Mouse (Mus musculus) testis, adult 2 months (tissue): ENCODE results near the gene Epha5. TPM values are rescaled to one million over a fixed set of nuclear protein-coding genes. Genes with fewer than 3 reads are reported as not detected.
A peak's percentile ranks its signal among the peaks of the same experiment; 100 is the strongest.

Experiments used
- H3K27ac ChIP-seq: fragments of 200-500 bp; 2 replicates; pipeline ENCODE4 v1.5.1; 2012; ENCODE audit warnings: low read depth, low read length; ENCODE audit not compliant: control insufficient read depth, insufficient read depth
- H3K27me3 ChIP-seq: fragments of 200-500 bp; 2 replicates; pipeline ENCODE4 v1.6.1; 2012; ENCODE audit warnings: mild to moderate bottlenecking, low read length, moderate library complexity; ENCODE audit not compliant: control insufficient read depth, insufficient read depth
- H3K36me3 ChIP-seq: fragments of 200-500 bp; 2 replicates; pipeline ENCODE4 v1.6.1; 2012; ENCODE audit warnings: mild to moderate bottlenecking, low read length; ENCODE audit not compliant: control insufficient read depth, insufficient read depth
- H3K4me1 ChIP-seq: fragments of 200-500 bp; 2 replicates; pipeline ENCODE4 v1.6.1; 2012; ENCODE audit warnings: low read length; ENCODE audit not compliant: control insufficient read depth, insufficient read depth
- H3K4me3 ChIP-seq: fragments of 200-500 bp; 2 replicates; pipeline ENCODE4 v1.5.1; 2012; ENCODE audit warnings: low read depth, mild to moderate bottlenecking, low read length, moderate library complexity, mixed read lengths; ENCODE audit not compliant: control insufficient read depth
- CTCF ChIP-seq: fragments of 200-500 bp; IDR thresholded peaks from 2 replicates; pipeline ENCODE4 v1.5.1; 2012; ENCODE audit warnings: low read depth, mild to moderate bottlenecking, inconsistent platforms, low read length, moderate library complexity; ENCODE audit not compliant: control insufficient read depth, insufficient read depth, insufficient replicate concordance
- POLR2A ChIP-seq: fragments of 200-500 bp; IDR thresholded peaks from 2 replicates; pipeline ENCODE4 v1.6.1; 2012; ENCODE audit warnings: low read depth, mild to moderate bottlenecking, inconsistent platforms, low read length, moderate library complexity; ENCODE audit not compliant: control insufficient read depth
- polyA plus RNA-seq: library from polyadenylated mRNA; depleted of rRNA; stranded (reverse); fragments of >200 nt; gene quantifications from 2 replicates; pipeline ENCODE4 v1.2.3, GENCODE M21; 2012; rRNA removed

Epha5 gene
- polyA plus RNA-seq: 0.02 and 0.04 TPM in 2 replicates

DNA sequence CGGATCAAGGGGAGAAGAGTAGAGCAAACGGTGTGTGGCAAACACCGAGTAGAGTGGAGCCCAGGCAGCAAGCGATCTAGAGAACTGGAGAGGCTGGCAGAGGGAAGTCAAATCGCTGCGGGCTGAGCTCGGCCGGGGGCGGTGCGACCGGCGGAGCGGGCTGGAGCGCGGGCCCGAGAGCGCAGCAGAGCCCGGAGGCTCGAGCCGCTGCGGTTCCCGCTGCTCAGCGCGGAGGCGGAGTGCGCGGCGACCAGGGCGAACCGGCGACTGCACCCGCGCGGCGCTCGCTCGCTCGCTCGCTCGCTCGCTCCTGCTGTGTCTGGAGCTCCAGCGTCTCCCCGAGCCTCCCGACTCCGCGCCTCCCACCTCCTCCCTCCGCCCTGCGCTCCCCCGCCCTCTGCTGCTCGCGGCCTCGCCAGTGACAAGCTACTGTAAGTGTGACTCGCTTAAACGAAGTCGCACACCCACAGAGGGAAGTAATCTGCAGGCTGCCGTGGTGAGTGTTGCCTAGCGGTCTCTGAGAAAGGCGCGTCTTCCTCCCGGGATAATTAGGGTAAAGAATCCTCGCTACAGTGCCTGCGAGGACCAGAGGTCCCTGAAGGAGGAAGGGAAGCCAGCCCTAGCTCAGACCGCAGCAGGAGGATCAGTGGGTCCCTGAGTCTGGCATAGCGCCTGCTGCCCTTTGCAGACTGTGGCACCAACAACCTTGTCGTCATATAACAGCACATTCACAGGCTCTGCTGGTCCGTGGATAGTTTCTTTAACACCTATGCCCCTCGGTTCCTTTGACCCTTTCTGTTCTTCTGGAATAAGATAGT lies at the start of gene Epha5:
Gene Epha5 (minus strand): TSS at position 321 of the 818 bp plus-strand sequence.
- Histone ChIP-seq H3K27ac (no peak within 1 kb of the TSS), H3K27me3 (no peaks in the 10 kb centered on the region; the same call in 1 of the 2 replicates), H3K4me1 (peaks cover 5% of the 10 kb centered on the region), H3K4me3 (peak within 1 kb of the TSS; percentile 68), H3K36me3 (no peaks in the 10 kb centered on the region)
- TF ChIP-seq CTCF (no peak), POLR2A (no peak)

DNA sequence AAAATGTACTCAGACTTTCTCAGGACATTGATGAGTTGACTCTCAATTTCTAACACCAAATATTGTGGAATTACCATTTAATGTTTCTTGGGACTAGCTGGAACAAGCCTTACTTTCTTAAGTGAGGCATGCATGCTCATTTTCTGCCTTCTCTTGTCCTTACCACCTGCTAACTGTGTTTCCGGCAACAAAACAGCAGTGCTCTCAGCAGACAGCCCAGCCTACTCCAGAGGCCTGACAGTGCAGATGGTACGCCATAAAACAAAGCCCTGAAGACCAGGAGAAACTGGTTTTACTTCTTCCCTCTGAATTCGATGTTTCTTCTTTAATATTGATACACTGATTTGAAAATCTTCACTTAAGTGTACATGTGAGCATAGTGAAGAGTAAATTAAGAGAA lies 39.0 kb upstream of the Epha5 start:
- no peak overlapping the region for H3K27ac ChIP-seq
- H3K4me3 ChIP-seq: no peak overlapping the region
- no peaks in the 10 kb centered on the region for H3K4me1 ChIP-seq
- TF ChIP-seq CTCF (no peak), POLR2A (no peak)
- H3K27me3 ChIP-seq: no peaks in the 10 kb centered on the region
- H3K36me3 ChIP-seq: no peaks in the 10 kb centered on the region

GRCm38 (mm10) chr5:84454641-84455040 lies 37.5 kb upstream of the Epha5 start:
- TF ChIP-seq POLR2A (no peak), CTCF (no peak)
- Histone ChIP-seq H3K27me3 (no peaks in the 10 kb centered on the region), H3K27ac (no peak overlapping the region), H3K4me3 (no peak overlapping the region), H3K4me1 (no peaks in the 10 kb centered on the region), H3K36me3 (no peaks in the 10 kb centered on the region)

DNA sequence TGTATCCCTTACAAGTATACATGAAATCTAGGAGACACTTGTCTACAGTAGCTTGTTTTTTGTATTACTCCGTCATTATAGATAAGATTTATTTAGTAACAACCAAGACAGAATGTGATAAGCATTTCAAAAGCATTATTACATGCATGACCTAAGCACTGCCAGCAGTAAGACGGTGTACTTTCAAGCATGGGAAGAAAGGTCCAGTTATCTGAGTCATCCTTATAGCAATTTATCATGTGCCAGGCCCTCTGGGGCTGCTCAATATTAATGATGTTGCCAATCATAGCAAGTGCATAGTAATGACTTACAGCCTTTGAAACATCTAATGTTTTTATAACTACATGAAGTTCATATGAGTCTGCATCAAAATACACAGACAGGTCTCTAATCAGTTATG lies 36.7 kb upstream of the Epha5 start:
- no peaks in the 10 kb centered on the region for H3K36me3 ChIP-seq
- TF ChIP-seq CTCF: no peak
- no peak for TF ChIP-seq POLR2A
- H3K4me3 ChIP-seq: no peak overlapping the region
- no peaks in the 10 kb centered on the region for H3K4me1 ChIP-seq
- H3K27ac ChIP-seq: no peak overlapping the region
- no peaks in the 10 kb centered on the region for H3K27me3 ChIP-seq

DNA sequence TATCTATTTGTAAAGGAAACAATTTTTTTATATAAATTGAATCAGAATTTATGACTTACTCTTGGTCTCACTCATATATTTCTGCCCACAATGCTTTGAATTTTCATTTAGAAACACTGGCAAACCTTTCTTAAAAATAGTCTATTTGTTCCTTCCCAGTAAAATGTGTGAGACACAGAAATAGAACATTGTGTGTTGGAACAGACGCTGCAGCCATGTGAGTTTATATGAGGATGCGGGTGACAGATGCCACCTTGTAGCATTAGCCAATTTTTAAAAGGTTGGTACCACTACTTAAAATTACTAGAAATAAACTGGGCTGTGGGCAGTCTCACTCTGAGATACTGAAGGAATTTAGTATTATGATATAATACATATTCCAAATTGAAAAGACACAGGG lies 23.1 kb upstream of the Epha5 start:
- H3K4me1 ChIP-seq: no peaks in the 10 kb centered on the region
- H3K4me3 ChIP-seq: no peak overlapping the region
- H3K36me3 ChIP-seq: no peaks in the 10 kb centered on the region
- no peaks in the 10 kb centered on the region for H3K27me3 ChIP-seq
- no peak overlapping the region for H3K27ac ChIP-seq
- TF ChIP-seq CTCF (no peak), POLR2A (no peak)

DNA sequence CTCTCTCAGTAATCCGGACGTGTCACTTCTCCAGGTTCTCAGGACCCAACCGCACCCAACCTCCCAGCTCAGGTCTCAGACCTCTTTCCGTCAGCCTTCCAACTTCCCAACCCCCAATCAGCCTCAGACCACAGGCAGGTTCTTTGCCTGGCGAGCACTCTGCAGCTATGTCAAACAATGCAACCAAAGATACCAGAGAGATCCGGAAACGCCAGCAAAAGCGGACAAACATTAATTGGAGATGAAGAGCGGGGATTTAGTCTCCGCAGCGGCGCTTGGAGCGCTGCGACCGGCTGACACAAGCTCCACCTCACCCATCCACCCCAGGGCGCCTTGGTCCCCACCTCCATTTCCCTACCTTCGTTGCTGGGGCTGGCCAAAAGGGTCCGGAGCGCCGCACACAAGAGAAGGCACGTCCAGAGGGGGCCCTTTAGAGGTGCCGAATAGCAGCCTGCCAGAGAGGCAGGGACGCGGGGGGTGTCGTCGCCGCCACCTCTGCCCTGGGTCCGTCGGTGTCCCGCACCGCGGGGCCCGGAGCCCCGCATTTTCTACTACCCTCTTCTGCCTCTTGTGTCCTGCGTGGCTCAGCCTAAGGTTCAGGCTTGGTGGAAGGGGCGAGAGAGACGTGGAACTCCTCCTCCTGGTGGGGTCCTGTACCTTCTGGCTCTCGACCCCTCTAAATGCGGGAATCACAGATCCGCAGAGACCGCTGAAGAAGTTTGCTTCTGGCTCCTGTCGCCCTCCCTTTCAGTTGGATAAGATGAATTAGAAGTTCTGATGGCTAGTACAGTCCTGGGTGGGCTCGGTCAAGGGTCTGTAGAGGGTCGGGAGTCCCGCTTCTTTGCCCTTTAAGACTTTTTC lies 991 bp downstream of the Epha5 start:
- H3K4me3 ChIP-seq: peak overlapping the region; percentile 31

DNA sequence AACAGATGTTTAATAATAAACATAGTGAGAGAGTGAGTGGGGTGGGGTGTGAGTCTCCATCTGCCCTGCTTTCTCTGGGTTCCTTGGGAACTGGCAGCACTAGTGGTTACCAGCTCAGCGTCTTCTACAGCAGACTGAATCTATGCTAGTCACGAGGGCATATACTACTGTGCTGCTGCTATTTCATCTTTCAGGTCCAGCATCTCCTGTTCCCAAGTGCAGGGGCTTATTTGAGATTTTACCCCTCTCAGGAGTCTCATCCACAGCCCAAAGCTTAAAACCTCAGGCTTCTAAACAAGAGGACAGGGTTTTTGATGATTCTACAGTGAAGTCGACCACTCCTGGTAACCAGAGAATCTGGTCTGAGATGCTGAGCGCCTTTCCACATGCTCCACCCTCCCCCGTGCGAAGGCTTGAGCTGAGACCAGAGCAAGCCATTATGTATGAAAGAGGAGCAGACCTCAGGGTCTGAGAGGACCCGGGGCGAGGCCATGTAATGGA lies 2.2 kb downstream of the Epha5 start:
- H3K36me3 ChIP-seq: no peaks in the 10 kb centered on the region
- no peak overlapping the region for H3K4me3 ChIP-seq
- TF ChIP-seq CTCF (no peak), POLR2A (no peak)
- peaks cover 5% of the 10 kb centered on the region for H3K4me1 ChIP-seq
- no peaks in the 10 kb centered on the region; the same call in 1 of the 2 replicates for H3K27me3 ChIP-seq
- no peak overlapping the region for H3K27ac ChIP-seq

More for the DNA sequence above, 991 bp downstream of the Epha5 start:
- H3K27ac ChIP-seq: no peak overlapping the region
- H3K36me3 ChIP-seq: no peaks in the 10 kb centered on the region
- H3K4me1 ChIP-seq: peaks cover 5% of the 10 kb centered on the region
- no peaks in the 10 kb centered on the region; the same call in 1 of the 2 replicates for H3K27me3 ChIP-seq
- TF ChIP-seq CTCF (no peak), POLR2A (no peak)
